Mouse (Mus musculus) lung, embryonic 16.5 days (tissue): ENCODE data around the gene Gmnc. TPM values are rescaled to one million over a fixed set of nuclear protein-coding genes. Genes with fewer than 3 reads are reported as not detected.

Experiments
- ATAC-seq: fragments of 200-750 bp; cut with Nextera tagmentation; 2 replicates; pipeline ENCODE4 v1.8.0; 2017; ENCODE audit warnings: low read depth, mild to moderate bottlenecking, moderate library complexity
- H3K27ac ChIP-seq: fragments of 300-500 bp; sonication (generic); 2 replicates; pipeline ENCODE4 v1.5.1; 2014; ENCODE audit warnings: mild to moderate bottlenecking, control low read depth, low read length
- H3K27me3 ChIP-seq: fragments of 300-500 bp; sonication (generic); 2 replicates; pipeline ENCODE4 v1.6.1; 2014; ENCODE audit warnings: low read depth, low read length, mixed read lengths; ENCODE audit not compliant: control insufficient read depth, insufficient read depth
- H3K36me3 ChIP-seq: fragments of 300-500 bp; sonication (generic); 2 replicates; pipeline ENCODE4 v1.6.1; 2014; ENCODE audit warnings: low read length; ENCODE audit not compliant: control insufficient read depth, insufficient read depth
- H3K4me1 ChIP-seq: fragments of 300-500 bp; sonication (generic); replicated peaks from 2 replicates; pipeline ENCODE4 v1.6.1; 2014; ENCODE audit warnings: low read length, mixed read lengths; ENCODE audit not compliant: control insufficient read depth, insufficient read depth
- H3K4me2 ChIP-seq: fragments of 300-500 bp; sonication (generic); 2 replicates; pipeline ENCODE4 v1.6.1; 2014; ENCODE audit warnings: low read depth, low read length, control low read depth
- H3K4me3 ChIP-seq: fragments of 300-500 bp; sonication (generic); 2 replicates; pipeline ENCODE4 v1.5.1; 2014; ENCODE audit warnings: mild to moderate bottlenecking, low read length, control low read depth
- H3K9ac ChIP-seq: fragments of 300-500 bp; sonication (generic); 2 replicates; pipeline ENCODE4 v1.6.1; 2014; ENCODE audit warnings: low read length, control low read depth
- H3K9me3 ChIP-seq: fragments of 300-500 bp; sonication (generic); 2 replicates; pipeline ENCODE4 v1.6.1; 2016; ENCODE audit warnings: low read length; ENCODE audit not compliant: control insufficient read depth
- whole genome bisulfite sequencing: fragments of 180-500 bp; shearing (Covaris S2); extraction: QIAGEN DNeasy Blood & Tissue Kit; methylation state at CpG from one replicate; pipeline ENCODE4 v1.1.7; 2014; 5-methylcytosine and 5-hydroxymethylcytosine counted together
- polyA plus RNA-seq: library from polyadenylated mRNA; unstranded; fragments of >200 nt; fragmentation: Nextera tagmentation; extraction: Ambion mirVana; gene quantifications from 2 replicates; pipeline ENCODE4 v1.2.1, GENCODE M21; 2015

The Gmnc gene
- polyA plus RNA-seq, 1 experiment from 2014 or later: 0.41 TPM

DNA sequence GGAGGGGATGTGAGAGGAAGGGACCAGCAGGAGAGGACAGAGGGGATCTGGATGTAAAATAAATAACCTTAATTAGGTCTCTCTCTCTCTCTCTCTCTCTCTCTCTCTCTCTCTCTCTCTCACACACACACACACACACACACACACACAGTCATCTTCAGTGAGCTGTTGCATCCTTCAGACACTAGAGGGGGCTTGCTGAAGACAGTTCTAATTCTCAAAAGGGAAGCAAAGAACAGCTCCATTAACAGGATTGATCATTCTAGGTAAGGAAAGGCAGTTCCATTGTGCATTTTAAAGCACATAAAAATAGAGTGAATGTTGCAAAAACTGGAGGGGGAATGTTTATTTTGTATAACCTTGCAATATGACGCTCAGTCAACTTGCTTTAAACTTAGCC, 5.7 kb downstream of the Gmnc start:
- Histone ChIP-seq H3K27ac (no peak overlapping the region), H3K9me3 (no peaks in the 10 kb centered on the region), H3K4me2 (no peak overlapping the region), H3K9ac (no peak overlapping the region), H3K36me3 (no peaks in the 10 kb centered on the region), H3K27me3 (no peaks in the 10 kb centered on the region), H3K4me3 (no peak overlapping the region), H3K4me1 (no peaks in the 10 kb centered on the region)
- 74% methylated on average over 1 of the region's 1 CpGs for WGBS
- ATAC-seq: no peak

DNA sequence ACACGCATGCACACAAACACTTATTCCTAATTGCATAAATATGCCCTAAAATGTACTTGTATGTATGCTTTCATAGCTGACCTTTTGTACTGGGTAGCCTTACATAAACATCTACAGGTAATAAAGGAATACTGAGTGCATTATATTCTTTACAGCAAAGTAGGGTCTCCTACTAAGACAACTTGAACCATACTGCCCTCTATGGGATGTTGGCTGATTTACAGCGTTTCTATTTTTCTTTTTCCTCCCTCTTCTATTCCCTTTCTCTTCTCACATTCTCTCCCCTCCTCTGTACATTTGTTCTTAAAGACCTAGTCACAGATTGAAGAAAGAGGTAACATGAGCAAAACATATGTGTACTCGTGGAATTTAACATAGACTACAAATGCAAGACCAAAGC, 9.3 kb downstream of the Gmnc start:
- 33% methylated on average over 3 of the region's 3 CpGs for WGBS
- Histone ChIP-seq H3K4me2 (no peak overlapping the region), H3K9me3 (no peaks in the 10 kb centered on the region), H3K4me3 (no peak overlapping the region), H3K36me3 (no peaks in the 10 kb centered on the region), H3K9ac (no peak overlapping the region), H3K4me1 (no peaks in the 10 kb centered on the region), H3K27ac (no peak overlapping the region), H3K27me3 (no peaks in the 10 kb centered on the region)
- ATAC-seq: no peak

DNA sequence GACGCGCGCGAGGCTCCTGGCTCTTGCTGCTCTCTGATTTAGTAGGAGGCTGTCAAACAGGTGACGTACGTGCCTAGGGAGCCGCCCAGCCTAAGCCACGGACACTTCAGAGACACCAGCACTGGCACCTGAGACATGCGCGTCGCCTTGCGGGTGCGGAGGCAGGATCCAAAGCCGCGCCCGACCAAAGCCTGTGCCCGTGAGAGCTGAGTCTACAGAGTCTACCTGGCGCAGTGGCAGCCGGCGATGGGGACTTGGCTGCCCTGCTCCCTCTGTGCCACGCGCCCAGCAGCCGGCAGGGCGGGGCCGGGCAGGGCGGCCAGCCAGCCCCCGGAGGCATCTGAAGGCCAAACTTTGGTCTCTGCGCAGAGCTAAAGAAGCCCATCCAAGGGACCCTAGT, 23.5 kb downstream of the Gmnc start:
- Histone ChIP-seq H3K9me3 (no peaks in the 10 kb centered on the region), H3K4me3 (peak overlapping the region; percentile 21), H3K4me2 (peak overlapping the region; percentile 26), H3K36me3 (no peaks in the 10 kb centered on the region), H3K9ac (no peak overlapping the region), H3K27ac (no peak overlapping the region), H3K27me3 (no peaks in the 10 kb centered on the region), H3K4me1 (no peaks in the 10 kb centered on the region)
- 1% methylated on average over 28 of the region's 28 CpGs for WGBS
- peak; percentile 79 for ATAC-seq

DNA sequence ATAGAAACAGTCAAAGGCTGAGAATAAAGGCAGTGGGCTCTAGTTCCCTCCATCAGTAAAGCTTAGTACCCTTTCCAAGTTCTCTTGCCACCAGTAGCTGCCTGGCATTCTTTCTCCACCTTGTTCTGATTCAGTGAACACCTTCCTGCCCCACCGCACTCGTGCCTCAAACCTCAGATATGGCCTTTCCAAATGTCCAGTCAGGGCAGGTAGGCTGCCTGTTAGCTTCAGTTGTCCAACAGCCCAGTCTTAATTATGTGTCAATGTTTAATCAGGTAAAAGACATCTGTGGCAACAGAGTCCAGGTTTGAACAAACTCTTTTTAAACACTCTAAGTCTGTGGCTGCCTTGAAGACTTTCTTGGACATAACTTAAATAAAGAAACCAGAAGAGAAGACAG, 24.6 kb downstream of the Gmnc start:
- no peak overlapping the region for H3K27ac ChIP-seq
- WGBS: 59% methylated on average over 2 of the region's 2 CpGs
- ATAC-seq: no peak
- no peak overlapping the region for H3K9ac ChIP-seq
- H3K36me3 ChIP-seq: no peaks in the 10 kb centered on the region
- H3K4me2 ChIP-seq: no peak overlapping the region
- no peaks in the 10 kb centered on the region for H3K27me3 ChIP-seq
- no peaks in the 10 kb centered on the region for H3K4me1 ChIP-seq
- H3K9me3 ChIP-seq: no peaks in the 10 kb centered on the region
- no peak overlapping the region for H3K4me3 ChIP-seq

DNA sequence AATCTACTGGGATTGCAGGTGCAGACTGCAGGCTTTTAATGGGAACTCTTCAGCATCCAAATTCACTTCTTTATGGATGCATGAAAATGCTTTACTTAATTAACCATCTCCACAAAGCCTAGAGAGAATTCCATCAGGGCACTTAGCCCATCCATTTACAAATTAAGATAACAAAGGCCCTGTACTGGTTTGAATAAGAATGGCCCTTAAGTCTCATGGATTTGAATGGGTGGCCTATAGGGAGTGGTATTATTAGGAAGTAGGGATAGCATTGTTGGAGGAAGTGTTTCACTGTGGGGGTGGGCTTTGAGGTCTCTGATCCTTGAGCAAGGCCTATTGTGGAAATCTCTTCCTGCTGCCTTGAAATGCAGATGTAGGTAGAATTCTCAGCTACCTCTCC, 29.5 kb downstream of the Gmnc start:
- Histone ChIP-seq H3K27ac (no peak overlapping the region), H3K4me2 (no peak overlapping the region), H3K9me3 (no peaks in the 10 kb centered on the region), H3K36me3 (no peaks in the 10 kb centered on the region), H3K27me3 (no peaks in the 10 kb centered on the region), H3K4me1 (no peaks in the 10 kb centered on the region), H3K9ac (no peak overlapping the region), H3K4me3 (no peak overlapping the region)
- ATAC-seq: no peak

DNA sequence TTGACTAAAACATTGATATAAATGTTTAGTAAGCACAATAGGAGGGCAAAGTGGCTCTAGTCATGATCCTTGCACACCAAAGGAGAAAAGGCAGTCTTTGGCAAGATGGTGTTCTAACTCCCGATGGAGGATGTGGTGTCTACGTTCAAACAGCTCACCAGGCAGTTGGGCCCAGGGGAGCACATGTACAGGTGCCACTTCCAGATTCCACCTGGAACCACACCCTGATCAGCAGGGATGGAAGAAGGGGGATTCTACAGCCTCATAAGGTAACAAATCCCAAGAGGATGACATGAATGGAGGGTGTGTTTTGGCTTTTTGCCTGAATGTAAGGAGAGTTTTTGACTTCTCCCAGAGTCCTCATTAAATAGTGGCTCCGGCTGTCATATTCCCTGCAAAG, 39.9 kb downstream of the Gmnc start:
- Histone ChIP-seq H3K27me3 (no peaks in the 10 kb centered on the region), H3K4me3 (no peak overlapping the region), H3K36me3 (no peaks in the 10 kb centered on the region), H3K4me1 (no peaks in the 10 kb centered on the region), H3K9me3 (no peaks in the 10 kb centered on the region), H3K27ac (no peak overlapping the region), H3K4me2 (no peak overlapping the region), H3K9ac (no peak overlapping the region)
- ATAC-seq: no peak
- 73% methylated on average over 3 of the region's 3 CpGs for WGBS

DNA sequence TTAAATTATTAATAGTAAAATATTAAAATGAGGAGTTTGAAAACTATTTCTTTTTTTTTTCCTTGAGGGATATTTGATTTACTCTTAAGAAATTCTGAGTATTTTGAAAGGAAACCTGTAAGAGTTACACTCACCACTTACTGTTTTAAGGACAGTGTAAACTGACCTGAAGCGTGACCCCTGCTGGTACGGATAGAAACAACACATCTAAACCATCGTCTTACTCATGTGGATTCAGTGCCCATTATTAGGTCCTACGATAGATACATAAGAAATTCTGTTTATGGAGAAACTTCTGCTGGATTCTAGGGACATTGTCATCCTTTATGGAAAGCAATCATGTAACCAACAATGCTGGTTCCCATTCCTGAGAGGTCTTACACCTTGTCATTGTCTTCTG, 41.2 kb downstream of the Gmnc start:
- ATAC-seq: no peak
- Histone ChIP-seq H3K9me3 (no peaks in the 10 kb centered on the region), H3K4me2 (no peak overlapping the region), H3K4me1 (no peaks in the 10 kb centered on the region), H3K36me3 (no peaks in the 10 kb centered on the region), H3K9ac (no peak overlapping the region), H3K4me3 (no peak overlapping the region), H3K27ac (no peak overlapping the region), H3K27me3 (no peaks in the 10 kb centered on the region)
- WGBS: 46% methylated on average over 4 of the region's 4 CpGs

DNA sequence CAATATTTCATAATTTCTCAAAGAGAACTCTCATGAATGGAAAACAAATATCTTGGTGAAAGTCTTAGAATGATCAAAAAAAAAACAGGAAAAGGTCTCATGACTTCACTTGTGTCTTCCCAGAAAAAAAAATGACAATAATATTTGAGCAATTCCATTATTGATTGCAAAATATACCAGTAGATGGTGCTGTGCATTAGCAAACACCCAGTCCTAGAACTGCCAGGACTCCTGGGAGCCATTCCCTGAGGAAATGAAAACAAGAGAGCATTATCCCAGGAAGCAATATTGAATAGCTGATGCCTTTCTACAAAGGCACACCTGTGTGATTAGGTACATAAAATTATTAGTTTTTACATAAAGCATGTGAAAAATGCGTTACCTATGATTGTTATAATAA, 87.5 kb downstream of the Gmnc start:
- H3K4me3 ChIP-seq: no peak overlapping the region
- H3K36me3 ChIP-seq: no peaks in the 10 kb centered on the region
- no peaks in the 10 kb centered on the region for H3K4me1 ChIP-seq
- H3K9me3 ChIP-seq: no peaks in the 10 kb centered on the region
- H3K4me2 ChIP-seq: no peak overlapping the region
- no peak overlapping the region for H3K27ac ChIP-seq
- no peak overlapping the region for H3K9ac ChIP-seq
- WGBS: 81% methylated on average over 1 of the region's 1 CpGs
- no peak for ATAC-seq
- H3K27me3 ChIP-seq: no peaks in the 10 kb centered on the region

DNA sequence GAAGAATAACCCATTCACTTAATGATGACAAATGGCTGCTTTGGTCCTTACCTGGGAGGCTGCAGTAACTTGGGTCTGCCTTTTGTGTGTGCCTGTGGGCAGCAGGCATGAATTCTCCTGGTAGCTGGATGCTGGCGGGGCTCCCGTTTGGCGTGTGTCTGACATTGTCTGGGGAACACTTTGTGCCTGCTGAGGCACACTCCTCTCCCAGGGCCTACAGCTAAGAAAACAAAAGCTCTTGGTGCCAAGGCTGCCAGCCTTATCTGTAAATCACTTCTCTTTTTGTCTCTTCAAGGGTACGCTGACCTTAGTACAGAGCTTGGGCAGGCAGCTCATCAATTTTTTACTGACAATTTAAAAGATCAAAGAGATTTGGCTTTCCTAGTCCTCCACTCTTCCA, 90.0 kb downstream of the Gmnc start:
- no peaks in the 10 kb centered on the region for H3K9me3 ChIP-seq
- no peaks in the 10 kb centered on the region for H3K36me3 ChIP-seq
- no peak overlapping the region for H3K27ac ChIP-seq
- no peak for ATAC-seq
- 7% methylated on average over 4 of the region's 4 CpGs for WGBS
- H3K27me3 ChIP-seq: no peaks in the 10 kb centered on the region
- no peaks in the 10 kb centered on the region for H3K4me1 ChIP-seq
- H3K4me2 ChIP-seq: no peak overlapping the region
- H3K9ac ChIP-seq: no peak overlapping the region
- no peak overlapping the region for H3K4me3 ChIP-seq

DNA sequence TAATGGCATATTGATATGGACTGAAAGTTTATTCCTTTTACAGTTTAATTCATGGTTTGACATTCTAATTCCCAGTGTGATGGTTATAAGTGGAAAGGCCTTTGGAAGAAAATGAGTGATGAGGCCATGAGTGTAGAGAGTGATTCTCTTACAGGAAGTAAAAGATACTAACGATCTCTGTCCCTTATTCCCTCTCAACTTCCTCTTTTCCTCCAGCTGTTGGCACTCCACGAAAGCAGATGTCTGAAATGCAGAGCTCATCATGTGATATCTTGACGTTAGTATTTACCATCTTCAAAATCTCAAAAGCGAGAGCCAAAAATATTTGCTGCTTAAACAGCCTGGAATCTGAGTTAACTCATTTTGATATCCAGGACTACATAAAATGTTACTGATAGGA, 105.1 kb downstream of the Gmnc start:
- no peak overlapping the region for H3K4me2 ChIP-seq
- no peaks in the 10 kb centered on the region for H3K27me3 ChIP-seq
- H3K4me3 ChIP-seq: no peak overlapping the region
- no peaks in the 10 kb centered on the region for H3K4me1 ChIP-seq
- H3K9me3 ChIP-seq: no peaks in the 10 kb centered on the region
- no peaks in the 10 kb centered on the region for H3K36me3 ChIP-seq
- H3K9ac ChIP-seq: no peak overlapping the region
- WGBS: 44% methylated on average over 4 of the region's 4 CpGs
- no peak overlapping the region for H3K27ac ChIP-seq
- no peak for ATAC-seq
